Mouse (Mus musculus) layer of hippocampus, adult 18-20 months (tissue): ENCODE measurements around the gene Celsr2. TPM values are rescaled to one million over a fixed set of nuclear protein-coding genes. Genes with fewer than 3 reads are reported as not detected.

Experiments
- DNase-seq, 2 experiments: peaks; one replicate each; pipeline ENCODE4 v3.0.0; 2022; ENCODE audit warnings: low spot score in 2 of 2
- total RNA-seq, 2 experiments: library from RNA; stranded (reverse); gene quantifications; 2 replicates each; pipeline ENCODE4 v1.2.3; 2021

Gene Celsr2
- total RNA-seq, 2 experiments from 2014 or later = 172 to 173 TPM

DNA sequence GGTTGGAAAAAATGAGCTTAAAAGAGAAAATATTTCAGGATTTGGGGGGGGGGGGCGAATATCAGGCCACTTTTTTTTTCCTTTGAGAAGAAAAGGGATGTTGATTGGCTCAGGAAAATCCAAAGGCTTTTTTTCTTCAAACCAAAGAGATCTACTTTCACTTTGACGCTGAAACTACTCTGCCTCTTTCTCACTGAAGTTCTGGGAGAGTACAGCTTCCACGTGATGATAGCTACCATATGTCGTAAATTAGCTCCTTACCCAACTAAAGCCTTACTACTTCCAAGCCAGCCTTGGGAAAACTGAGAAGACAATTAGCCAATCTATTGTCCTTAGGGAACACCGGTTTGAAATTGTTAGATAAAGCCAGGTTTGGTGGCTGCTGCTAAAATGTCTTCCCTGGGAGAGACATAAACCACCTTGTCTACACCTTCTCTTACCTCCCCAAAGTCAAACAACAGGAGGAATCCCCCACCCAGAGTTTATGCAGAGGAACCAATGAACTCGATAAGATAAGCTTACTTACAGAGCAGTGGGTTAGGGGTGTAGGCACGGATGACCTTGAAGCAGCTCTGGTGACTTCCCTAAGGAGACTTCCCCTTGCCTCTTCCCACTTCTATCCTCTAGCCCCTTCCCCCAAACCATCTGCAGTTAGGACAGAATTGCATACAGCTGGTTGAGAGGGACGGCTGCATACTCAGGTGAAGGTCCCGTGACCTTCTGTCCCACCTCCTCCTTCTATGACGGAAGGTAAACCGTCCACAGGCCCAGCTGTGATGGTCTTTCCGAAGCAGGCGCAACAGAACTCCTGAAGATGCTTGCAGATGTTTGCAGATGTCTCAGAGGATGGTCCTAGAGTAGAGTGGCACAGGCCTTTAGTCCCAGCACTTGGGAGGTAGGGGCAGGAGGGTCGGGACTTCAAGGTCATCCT lies 33.1 kb downstream of the Celsr2 start:
- DNase-seq = no peak

- DNase-seq = no peak
Observed at GRCm38 (mm10) chr3:108380695-108381094, 34.7 kb downstream of the Celsr2 start.

DNA sequence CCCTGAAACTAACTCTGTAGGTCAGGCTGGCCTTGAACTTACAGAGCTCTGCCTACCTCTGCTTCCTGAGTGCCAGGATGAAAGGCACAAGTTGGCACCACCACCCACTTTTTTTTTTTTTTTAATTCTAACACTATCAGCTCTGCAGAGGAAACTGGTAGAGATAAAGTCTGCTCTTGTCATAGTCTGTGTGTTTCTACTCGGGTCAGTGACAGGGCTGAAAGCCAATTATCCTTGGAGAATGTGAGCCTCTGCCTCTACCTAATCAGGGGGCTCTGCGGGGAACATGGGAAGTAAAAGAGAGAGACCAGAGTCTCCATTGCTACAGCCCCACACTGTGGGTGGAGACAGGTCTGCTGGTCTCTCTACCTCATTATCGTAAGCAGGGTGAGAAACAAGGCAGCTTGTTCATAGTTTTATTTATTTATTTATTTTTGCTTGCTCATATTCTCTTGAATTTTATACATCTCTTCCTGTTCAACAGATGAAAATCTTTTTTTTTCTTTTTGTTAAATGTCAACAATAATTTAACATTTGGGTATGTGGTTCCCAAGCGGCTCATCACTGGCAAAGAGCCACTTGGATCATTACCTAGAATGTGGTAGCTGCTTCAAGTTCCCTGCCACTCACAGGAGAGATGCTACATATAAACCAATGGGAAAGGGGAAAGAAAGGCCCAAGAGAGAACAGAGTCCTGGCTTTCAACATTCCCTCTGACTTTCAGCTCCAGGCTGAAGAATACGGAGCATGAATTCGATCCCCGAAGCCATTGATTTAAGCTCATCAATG lies 36.3 kb downstream of the Celsr2 start:
- peak in 1 of 2 experiments; percentile 78 for DNase-seq

GRCm38 (mm10) chr3:108372691-108373090 lies 42.7 kb downstream of the Celsr2 start:
- DNase-seq = no peak

DNA sequence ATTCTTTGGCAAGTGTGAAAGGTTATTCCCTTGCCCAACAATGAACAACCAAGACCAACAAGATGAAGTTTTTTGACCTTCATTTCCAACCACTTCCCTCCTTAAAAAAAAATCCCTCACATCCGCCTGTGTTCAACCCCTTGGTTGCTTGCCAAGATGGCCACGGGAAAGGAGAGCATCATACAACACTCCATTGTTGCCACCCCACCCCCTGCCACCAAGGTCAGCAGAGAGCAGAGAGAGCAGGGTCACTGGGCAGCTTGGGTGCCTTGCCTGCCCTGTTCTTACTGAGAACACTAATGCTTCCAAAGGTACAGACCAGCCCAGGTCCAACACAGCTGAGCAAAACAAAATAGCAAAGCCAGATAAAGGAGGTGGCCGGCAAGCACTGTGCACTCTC lies 43.1 kb downstream of the Celsr2 start:
- DNase-seq = no peak

- DNase-seq = no peak
Observed at GRCm38 (mm10) chr3:108368721-108369120, 46.6 kb downstream of the Celsr2 start.

GRCm38 (mm10) chr3:108367828-108368227 lies 47.5 kb downstream of the Celsr2 start:
- no peak for DNase-seq

DNA sequence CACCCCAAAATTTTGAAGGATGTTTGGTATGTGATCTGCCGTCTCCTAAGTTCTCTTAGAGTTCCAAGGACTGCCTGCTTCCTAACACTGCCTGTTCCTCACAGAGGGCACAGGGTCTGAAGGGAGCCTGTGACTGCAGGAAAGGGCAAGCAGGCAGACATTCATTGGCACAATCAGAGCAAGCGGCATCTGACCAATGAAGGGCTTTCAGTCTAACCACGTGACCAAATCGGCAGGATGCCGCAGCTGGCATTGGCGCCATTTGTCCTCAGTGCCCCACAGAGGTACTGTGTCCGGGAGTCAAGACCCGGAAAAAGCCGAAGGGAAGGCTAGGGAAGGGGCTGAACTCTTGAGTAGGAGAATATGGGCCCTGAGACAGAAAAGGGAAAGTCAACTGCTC lies 48.2 kb downstream of the Celsr2 start:
- no peak for DNase-seq

GRCm38 (mm10) chr3:108364270-108364995 lies 50.9 kb downstream of the Celsr2 start, which contains the start of gene Mybphl:
Mybphl (plus strand) TSS chr3:108364911.
- no peak for DNase-seq

GRCm38 (mm10) chr3:108363626-108364025 lies 51.7 kb downstream of the Celsr2 start:
- DNase-seq = peak in 1 of 2 experiments; percentile 58

DNA sequence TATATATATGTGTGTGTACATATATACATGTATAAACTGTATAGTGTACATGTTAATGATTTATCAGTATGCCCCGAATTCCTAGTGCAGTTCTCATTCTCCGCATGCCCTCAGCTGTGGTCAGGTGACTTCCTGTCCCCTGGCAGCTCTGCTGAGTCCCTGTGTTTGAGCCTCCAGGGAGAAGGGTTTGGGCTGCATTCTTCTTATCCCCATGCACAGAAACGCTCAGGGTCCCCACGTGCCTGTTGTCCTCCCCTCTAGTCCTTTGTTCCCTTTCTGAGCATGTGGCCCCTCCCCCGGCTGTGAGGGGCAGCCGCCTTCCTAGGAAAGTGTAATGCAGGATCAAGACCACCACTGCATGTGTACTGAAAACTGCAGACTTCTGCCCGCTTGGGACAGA lies 54.5 kb downstream of the Celsr2 start:
- DNase-seq = no peak

- DNase-seq = peak; percentile 76 to 83
Observed at GRCm38 (mm10) chr3:108358445-108358844, 56.9 kb downstream of the Celsr2 start.

GRCm38 (mm10) chr3:108357051-108357450 lies 58.3 kb downstream of the Celsr2 start:
- DNase-seq = no peak

- DNase-seq = no peak
Observed at GRCm38 (mm10) chr3:108355245-108355644, 60.1 kb downstream of the Celsr2 start.

DNA sequence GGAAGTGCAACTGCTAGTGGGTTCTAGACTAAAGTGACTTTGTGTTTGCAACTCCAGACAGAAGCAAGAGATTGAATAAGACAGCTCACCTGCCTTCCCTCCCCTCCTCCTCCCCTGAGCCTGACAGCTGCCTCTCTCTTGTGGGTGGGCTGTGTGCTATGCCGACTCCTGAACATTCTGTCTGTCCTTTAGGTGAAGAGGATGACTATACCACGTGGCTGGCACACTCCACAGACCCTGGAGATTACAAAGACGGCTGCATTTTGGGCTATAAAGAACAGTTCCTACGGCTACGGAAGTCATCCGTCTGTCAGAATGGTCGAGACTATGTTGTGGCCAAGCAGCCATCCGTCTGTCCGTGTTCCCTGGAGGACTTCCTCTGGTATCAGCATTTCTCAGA lies 67.0 kb downstream of the Celsr2 start:
- peak in 1 of 2 experiments; percentile 54 for DNase-seq

- no peak for DNase-seq
Observed at GRCm38 (mm10) chr3:108345855-108346254, 69.5 kb downstream of the Celsr2 start.

GRCm38 (mm10) chr3:108342185-108342584 lies 73.2 kb downstream of the Celsr2 start:
- DNase-seq = peak in 1 of 2 experiments; percentile 67

GRCm38 (mm10) chr3:108341040-108341439 lies 74.3 kb downstream of the Celsr2 start:
- no peak for DNase-seq
